Mouse (Mus musculus) gonadal fat pad, adult 2 months (tissue): ENCODE results near the gene Luzp1. TPM values are rescaled to one million over a fixed set of nuclear protein-coding genes. Genes with fewer than 3 reads are reported as not detected.

Source experiments
- DNase-seq: peaks from one replicate; pipeline ENCODE4 v3.0.0-alpha.2; 2012; ENCODE audit warnings: low read depth
- polyA plus RNA-seq: library from polyadenylated mRNA; depleted of rRNA; stranded (reverse); fragments of >200 nt; gene quantifications from 2 replicates; pipeline ENCODE4 v1.2.3, GENCODE M21; 2012; rRNA removed

Gene Luzp1
- polyA plus RNA-seq: 11.1 and 14.9 TPM in 2 replicates

- peak; percentile 67 for DNase-seq
These were observed at the start of gene Luzp1 for GRCm38 (mm10) chr4:136469371-136469903. Luzp1 (plus strand) TSS chr4:136469761.

GRCm38 (mm10) chr4:136423224-136423623 is 46.3 kb upstream of the Luzp1 start, which contains the start of gene Htr1d:
Htr1d (plus strand) TSS chr4:136423524.
- no peak for DNase-seq

- no peak for DNase-seq
These were observed 45.2 kb upstream of the Luzp1 start for GRCm38 (mm10) chr4:136424120-136424999.

DNA sequence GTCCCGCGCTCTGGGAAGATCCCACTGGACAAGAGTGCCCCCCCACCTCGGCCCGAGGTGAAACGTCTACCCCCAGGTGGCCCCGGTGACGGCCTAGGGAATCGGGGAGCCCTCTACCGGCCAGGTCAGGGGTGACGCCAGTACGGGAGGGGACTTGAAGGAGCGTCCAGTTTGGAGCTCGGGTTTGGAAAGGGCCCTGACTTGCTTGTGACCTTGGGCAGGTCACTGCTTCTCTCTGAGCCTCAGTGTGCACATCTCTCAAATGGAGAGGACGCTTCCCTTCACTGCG is 44.6 kb upstream of the Luzp1 start:
- DNase-seq: no peak

GRCm38 (mm10) chr4:136430609-136431375 is 38.8 kb upstream of the Luzp1 start:
- peak; percentile 14 for DNase-seq

DNA sequence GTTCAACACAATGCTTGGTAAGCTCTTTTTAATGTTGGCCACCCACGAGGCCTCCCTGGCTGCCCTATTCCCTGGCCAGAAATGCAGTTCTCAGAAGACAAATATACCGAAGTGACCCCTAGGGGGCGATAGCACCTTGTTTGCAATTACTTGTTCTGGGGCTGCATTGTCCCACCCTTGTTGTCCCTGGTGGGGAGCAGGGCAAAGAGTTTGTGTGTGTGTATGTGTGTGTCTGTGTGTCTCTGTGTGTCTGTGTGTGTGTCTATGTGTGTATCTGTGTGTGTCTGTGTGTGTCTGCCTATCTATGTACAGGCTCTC is 38.2 kb upstream of the Luzp1 start:
- DNase-seq: peak; percentile 20

DNA sequence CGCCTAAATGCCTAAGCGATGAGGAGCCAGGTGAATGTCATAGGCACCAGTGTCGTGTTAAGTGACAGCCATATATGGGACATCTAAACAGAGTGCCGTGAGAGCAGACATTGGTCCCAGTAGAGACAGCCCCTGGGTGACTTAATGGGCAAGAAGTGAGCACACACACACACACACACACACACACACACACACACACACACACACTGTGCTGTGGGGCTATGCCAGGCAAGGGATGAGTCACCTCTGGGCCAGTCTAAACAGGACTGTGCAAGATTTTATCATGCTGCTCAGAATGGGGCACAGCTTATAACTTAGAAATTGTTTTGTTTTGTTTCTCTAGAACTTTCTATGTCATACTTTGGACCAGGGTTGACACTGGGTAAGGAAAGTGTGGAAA is 35.5 kb upstream of the Luzp1 start:
- DNase-seq: peak; percentile 38

GRCm38 (mm10) chr4:136439106-136439505 is 30.5 kb upstream of the Luzp1 start:
- peak; percentile 92 for DNase-seq

DNA sequence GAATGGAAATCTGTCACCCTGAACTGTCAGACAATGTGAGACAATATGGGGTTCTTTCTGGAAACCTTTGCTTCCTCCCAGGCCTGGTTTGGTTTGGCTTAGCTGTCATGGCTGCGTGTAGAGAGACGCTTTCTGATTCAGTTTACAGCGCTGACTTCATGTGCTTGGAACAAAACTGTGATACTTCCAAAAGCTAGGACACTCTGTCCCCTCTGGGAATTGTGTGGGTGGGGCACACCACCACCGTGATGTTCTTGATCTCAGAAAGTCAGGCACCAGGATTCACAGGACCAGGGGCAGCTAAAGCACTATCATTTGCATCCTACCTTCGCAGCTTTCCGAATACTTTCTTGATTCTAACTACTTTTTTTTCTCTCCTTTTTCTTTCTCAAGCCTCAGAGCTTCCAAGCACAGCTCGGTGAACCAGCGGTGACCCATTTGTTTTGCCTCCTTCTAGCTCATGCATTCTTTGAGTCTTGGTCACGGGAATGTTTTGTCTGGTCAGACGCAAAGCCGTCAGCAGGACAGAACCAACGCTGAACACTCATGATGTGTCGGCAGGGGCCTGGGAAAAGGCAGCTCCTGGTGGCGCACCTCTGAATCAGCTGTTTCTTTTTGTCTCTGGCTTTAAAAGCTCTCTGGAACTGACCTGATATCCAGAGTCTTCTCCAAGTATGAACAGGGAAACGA is 28.1 kb upstream of the Luzp1 start:
- DNase-seq: no peak

DNA sequence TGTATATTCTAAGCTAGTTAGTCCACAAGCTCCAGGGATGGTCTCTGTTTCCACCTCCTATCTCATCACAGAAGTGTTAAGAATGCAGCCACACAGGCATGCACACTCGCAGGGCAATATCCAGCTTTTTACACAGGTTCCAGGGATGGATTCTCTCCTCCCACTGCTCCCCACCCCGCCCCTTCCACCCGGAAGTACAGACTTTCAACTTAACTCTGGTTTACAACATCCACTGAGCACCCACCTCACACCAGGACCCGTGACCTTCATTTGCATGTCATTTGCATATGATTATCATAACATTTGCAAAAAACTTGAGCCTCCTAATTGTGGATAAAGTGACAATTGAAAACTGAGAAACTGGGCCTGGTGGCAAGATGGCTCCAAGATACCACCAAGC is 25.0 kb upstream of the Luzp1 start:
- DNase-seq: no peak

DNA sequence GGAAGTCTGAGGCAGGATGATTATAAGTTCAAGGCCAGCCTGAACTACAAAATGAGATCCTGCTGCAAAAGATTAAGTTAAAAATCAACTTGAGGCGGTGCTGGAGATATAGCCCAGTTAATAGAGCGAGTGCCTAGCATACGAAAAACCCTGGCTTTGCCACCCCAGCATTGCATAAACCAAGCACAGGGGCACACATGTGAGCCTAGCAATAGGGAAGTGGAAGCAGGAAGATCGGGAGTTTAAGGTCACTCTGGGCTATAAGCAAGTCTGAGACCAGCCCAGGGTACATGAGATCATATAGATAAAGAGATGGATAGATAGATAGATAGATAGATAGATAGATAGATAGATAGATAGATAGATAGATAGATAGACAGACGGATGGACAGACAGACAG is 19.8 kb upstream of the Luzp1 start:
- DNase-seq: no peak

DNA sequence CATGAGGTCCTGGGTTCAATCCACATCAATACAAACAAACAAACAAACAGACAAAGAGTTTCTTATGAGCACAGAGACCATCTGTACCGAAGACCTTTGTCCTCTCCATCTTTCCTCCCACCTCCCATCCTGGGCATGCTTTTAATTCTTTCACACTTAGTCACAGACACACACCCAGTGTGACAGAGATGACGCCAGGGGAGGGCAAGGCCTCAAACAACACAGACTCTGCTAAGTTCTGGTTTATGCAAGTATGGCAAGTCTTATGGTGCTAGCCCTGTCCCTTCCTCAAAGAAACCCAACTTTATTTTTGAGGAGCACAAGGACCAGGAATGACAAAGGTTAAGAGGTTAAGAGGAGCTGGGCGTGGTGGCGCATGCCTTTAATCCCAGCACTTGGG is 19.3 kb upstream of the Luzp1 start:
- no peak for DNase-seq

GRCm38 (mm10) chr4:136451564-136451963 is 18.0 kb upstream of the Luzp1 start:
- DNase-seq: no peak

DNA sequence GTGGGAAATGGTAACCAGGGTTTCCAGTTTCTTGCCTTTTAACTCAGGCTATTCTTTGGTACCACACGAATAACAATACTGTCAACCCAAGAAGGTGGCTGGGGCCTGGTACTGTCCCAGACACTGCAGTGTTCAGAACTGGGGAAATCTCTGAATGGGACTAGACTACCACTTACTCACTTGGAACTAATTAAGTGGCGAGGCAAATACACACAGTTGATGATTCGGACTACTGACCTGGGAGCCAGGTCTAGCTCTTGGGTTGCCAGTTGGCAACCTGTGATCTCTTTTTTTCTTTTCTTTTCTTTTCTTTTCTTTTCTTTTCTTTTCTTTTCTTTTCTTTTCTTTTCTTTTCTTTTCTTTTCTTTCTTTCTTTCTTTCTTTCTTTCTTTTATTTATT is 17.3 kb upstream of the Luzp1 start:
- no peak for DNase-seq

DNA sequence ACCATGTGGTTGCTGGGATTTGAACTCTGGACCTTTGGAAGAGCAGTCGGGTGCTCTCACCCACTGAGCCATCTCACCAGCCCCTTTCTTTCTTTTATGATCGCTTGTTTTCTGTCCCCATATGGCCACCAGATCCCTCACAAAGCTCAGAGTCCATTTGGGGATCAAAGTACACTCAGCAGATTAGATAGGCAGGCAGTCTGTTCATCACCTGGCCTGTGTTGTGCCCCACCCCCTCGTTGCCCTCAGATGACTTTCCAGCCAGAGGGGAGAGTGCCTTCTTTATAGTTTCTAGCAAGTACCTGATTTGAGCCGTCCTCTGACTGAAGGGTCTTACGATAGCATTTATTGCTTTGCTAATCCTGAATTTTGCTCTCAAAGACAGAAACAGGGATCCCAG is 16.8 kb upstream of the Luzp1 start:
- no peak for DNase-seq

DNA sequence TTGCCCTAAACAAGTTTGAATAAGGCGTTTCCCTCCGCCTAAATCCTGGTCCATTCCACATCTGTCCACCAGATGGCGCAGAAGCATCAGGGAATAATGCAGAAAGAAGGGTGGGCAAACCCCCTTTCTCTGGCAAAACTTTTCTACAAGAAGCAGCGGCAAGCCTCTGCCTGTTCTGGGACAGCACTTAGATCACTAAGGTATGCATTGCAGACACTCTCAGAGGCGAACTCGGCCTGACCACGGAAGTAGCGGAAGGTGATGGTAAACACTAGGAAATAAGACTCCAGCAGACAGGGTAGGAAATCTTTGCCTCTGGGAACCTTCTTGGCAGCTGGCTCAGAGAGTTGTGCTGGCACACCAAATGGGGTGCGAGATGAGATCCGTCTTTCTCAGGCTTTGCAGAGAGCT is 14.7 kb upstream of the Luzp1 start:
- peak; percentile 30 for DNase-seq

DNA sequence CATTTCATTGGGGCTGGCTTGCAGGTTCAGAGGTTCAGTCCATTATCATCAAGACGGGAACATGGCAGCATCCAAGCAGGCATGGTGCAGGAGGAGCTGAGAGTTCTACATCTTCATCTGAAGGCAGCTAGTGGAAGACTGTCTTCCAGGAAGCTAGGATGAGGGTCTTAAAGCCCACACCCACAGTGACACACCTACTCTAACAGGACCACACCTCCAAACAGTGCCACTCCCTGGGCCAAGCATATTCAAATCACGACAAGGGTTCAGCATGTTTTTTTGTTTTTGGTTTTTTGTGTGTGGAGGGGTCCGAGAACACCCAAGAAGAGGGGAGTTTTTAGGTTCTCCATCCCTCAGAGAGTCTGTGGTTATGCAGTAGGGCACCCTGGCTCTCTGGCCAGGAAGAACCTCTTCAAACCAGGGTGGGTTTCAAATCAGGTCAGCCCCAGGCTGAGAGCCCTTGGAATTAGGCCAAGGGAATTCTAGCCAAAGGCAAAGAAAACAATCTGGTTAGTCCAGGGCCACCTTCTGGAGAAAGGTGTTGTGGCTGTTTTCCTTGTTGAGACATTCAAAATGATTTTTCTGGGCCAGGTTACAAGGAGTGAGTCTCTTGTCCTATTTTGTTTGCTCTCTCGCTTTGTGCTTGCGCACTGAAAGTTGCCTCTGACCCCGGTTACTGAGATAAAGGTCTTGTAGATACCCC is 12.9 kb upstream of the Luzp1 start:
- no peak for DNase-seq

- DNase-seq: no peak
These were observed 11.3 kb upstream of the Luzp1 start for GRCm38 (mm10) chr4:136458276-136458675.

GRCm38 (mm10) chr4:136459210-136459609 is 10.4 kb upstream of the Luzp1 start:
- no peak for DNase-seq

DNA sequence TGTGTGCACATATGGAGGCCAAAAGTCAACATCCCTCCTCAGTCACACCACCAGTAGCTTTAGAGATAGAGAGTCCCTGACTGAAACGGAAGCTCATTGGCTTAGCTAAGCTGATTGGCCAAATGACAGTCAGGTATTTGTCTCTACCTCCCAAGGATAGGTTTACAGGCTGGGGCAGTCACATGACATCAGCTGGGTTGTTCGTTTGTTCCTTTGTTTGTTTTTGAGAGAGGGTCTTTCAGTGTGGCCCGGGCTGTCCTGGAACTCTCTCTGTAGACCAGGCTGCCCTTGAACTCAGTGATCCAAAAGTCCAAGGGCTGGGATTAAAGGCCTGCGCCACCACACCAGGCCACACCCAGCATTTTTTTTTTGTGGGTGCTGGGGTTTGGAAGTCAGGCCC is 8.4 kb upstream of the Luzp1 start:
- no peak for DNase-seq

DNA sequence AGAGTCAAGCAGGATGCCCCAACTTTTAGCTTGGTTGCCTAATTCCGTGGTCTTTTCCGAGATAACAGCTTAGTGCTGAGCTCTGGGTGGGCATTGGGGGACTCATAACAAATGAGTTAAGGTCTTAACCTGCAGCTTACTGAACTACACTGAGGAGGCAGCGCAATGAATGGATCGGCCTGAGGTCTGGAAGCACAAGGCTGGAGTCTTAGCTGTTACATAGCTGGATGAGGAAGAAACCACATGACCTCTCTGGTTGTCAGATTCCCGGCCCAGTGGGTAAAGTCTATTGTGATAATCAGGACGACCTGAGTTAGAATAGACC is 7.8 kb upstream of the Luzp1 start:
- DNase-seq: no peak
